Mouse (Mus musculus) cortical plate, adult 2 months (tissue): ENCODE results near the gene Pik3cb. TPM values are rescaled to one million over a fixed set of nuclear protein-coding genes. Genes with fewer than 3 reads are reported as not detected.
A peak's percentile ranks its signal among the peaks of the same experiment; 100 is the strongest.

ENCODE experiments used
- H3K27ac ChIP-seq: fragments of 200-500 bp; 2 replicates; pipeline ENCODE4 v1.5.1; 2012; ENCODE audit warnings: low read length, control low read depth, inconsistent platforms; ENCODE audit not compliant: insufficient read depth
- H3K4me1 ChIP-seq: fragments of 200-500 bp; 2 replicates; pipeline ENCODE4 v1.6.1; 2011; ENCODE audit warnings: low read length; ENCODE audit not compliant: control insufficient read depth, insufficient read depth
- H3K4me3 ChIP-seq: fragments of 200-500 bp; 2 replicates; pipeline ENCODE4 v1.5.1; 2011; ENCODE audit warnings: mild to moderate bottlenecking, low read length, control low read depth; ENCODE audit not compliant: insufficient read depth
- CTCF ChIP-seq: fragments of 200-500 bp; IDR thresholded peaks from 2 replicates; pipeline ENCODE4 v1.5.1; 2011; ENCODE audit warnings: mild to moderate bottlenecking, control low read depth, low read length; ENCODE audit not compliant: insufficient read depth; ENCODE audit errors: extremely low read depth
- POLR2A ChIP-seq: fragments of 200-500 bp; IDR thresholded peaks from 2 replicates; pipeline ENCODE4 v1.6.1; 2011; ENCODE audit warnings: mild to moderate bottlenecking, low read length, control low read depth; ENCODE audit not compliant: insufficient read depth; ENCODE audit errors: extremely low read depth
- polyA plus RNA-seq: library from polyadenylated mRNA; depleted of rRNA; stranded (reverse); fragments of >200 nt; gene quantifications from 2 replicates; pipeline ENCODE4 v1.2.3, GENCODE M21; 2012; rRNA removed

Pik3cb gene
- polyA plus RNA-seq: 12.6 and 13.0 TPM in 2 replicates

GRCm38 (mm10) chr9:99140063-99140882 lies at the start of gene Pik3cb:
Pik3cb (minus strand) TSS chr9:99140621.
- TF ChIP-seq CTCF (no peak), POLR2A (peak; percentile 82)
- Histone ChIP-seq H3K4me1 (peaks cover 2% of the 10 kb centered on the region), H3K27ac (peak within 1 kb of the TSS; percentile 81), H3K4me3 (peak within 1 kb of the TSS; percentile 56)

- Histone ChIP-seq H3K4me3 (no peak overlapping the region), H3K4me1 (no peaks in the 10 kb centered on the region), H3K27ac (no peak overlapping the region)
- TF ChIP-seq CTCF (no peak), POLR2A (no peak)
These were observed 42.7 kb upstream of the Pik3cb start for GRCm38 (mm10) chr9:99183043-99183670.

DNA sequence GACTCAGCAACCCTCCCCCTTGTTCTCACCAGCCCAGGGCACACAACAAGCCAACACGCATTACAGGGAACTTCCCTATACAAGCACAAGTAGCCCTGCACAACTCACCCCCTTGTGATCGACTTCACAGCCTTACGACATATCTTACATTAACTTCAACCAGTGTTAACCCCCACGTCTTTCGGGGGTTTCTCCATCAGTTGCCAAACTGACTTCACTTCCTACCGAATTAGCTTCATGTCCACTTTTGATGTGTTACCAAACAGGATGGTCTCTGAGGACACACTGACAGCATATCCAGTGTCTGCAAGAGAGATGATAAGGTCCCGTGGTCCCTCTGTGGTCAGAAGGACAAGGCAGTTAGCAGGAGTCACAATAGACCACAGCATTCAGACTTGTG lies 41.7 kb upstream of the Pik3cb start:
- Histone ChIP-seq H3K27ac (no peak overlapping the region), H3K4me1 (no peaks in the 10 kb centered on the region), H3K4me3 (no peak overlapping the region)
- TF ChIP-seq CTCF: no peak
- TF ChIP-seq POLR2A: no peak

GRCm38 (mm10) chr9:99180272-99180671 lies 39.9 kb upstream of the Pik3cb start:
- no peak overlapping the region for H3K4me3 ChIP-seq
- H3K27ac ChIP-seq: no peak overlapping the region
- H3K4me1 ChIP-seq: no peaks in the 10 kb centered on the region
- TF ChIP-seq CTCF: no peak
- TF ChIP-seq POLR2A: no peak

GRCm38 (mm10) chr9:99178736-99179135 lies 38.3 kb upstream of the Pik3cb start:
- H3K4me1 ChIP-seq: no peaks in the 10 kb centered on the region
- no peak overlapping the region for H3K4me3 ChIP-seq
- no peak overlapping the region for H3K27ac ChIP-seq
- no peak for TF ChIP-seq POLR2A
- TF ChIP-seq CTCF: no peak

GRCm38 (mm10) chr9:99175774-99176173 lies 35.4 kb upstream of the Pik3cb start:
- Histone ChIP-seq H3K4me1 (no peaks in the 10 kb centered on the region), H3K27ac (no peak overlapping the region), H3K4me3 (no peak overlapping the region)
- TF ChIP-seq POLR2A (no peak), CTCF (no peak)

GRCm38 (mm10) chr9:99172811-99173210 lies 32.4 kb upstream of the Pik3cb start:
- TF ChIP-seq POLR2A: no peak
- no peak for TF ChIP-seq CTCF
- no peak overlapping the region for H3K4me3 ChIP-seq
- H3K4me1 ChIP-seq: no peaks in the 10 kb centered on the region
- no peak overlapping the region for H3K27ac ChIP-seq

DNA sequence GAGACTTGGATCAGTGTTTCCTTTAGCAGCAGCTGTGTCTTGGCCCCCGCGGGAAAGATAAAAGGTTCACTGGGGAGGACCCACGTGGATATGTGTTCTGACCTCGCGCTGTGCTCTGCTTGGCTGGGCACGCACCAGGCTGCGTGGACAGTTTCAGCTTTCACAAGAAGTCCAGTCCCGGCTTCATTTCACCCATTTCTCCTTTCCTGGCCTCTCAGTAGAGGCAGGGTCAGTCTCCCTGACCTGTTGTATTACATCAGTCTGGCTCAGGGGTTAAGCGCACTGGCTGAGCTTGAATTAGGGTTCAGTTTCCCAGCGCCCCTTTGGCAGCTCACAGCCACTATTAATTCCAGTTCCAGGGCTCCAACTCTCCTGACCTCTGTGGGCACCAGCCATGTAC lies 30.8 kb upstream of the Pik3cb start:
- TF ChIP-seq CTCF (no peak), POLR2A (no peak)
- no peak overlapping the region for H3K27ac ChIP-seq
- H3K4me3 ChIP-seq: no peak overlapping the region
- no peaks in the 10 kb centered on the region for H3K4me1 ChIP-seq

DNA sequence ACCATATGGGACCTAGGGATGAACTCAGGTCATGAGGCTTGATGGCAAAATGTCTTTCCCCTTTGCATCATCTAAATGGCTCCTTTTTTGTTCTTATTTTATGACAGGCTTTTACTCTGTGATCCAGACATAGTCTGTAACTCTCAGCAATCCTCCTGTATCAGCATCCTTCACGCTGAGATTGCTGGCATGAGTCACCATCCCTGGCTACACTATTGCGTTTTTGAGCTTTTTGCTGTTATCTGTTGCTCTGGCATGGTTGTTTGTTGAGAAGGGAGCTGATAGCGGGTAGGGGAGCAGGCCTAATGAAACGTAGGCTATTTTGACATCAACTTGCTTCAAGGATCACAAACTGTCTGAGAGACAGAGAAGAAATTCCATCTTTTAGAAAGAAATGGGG lies 28.6 kb upstream of the Pik3cb start:
- Histone ChIP-seq H3K4me1 (no peaks in the 10 kb centered on the region), H3K27ac (no peak overlapping the region), H3K4me3 (no peak overlapping the region)
- no peak for TF ChIP-seq POLR2A
- TF ChIP-seq CTCF: no peak

DNA sequence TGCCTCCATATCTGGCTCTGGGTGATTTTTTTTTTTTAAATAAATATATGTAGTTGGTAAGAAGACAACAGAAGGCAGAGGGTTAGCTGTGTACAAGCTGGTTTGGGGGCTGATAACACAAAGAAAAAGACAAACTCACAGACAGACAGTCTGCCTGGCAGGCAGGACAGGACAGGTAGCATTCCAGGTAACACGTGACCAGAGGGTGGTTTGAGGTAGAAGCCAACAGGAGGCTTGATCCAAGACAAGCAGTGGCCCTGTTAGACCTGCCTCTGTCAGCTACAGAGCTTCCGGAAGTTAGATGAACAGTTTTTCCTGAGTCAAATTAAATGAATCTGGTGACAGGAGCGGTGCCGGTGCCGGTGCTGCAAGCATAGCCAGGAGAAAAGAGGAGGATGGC lies 26.5 kb upstream of the Pik3cb start:
- no peak overlapping the region for H3K4me3 ChIP-seq
- H3K4me1 ChIP-seq: no peaks in the 10 kb centered on the region
- TF ChIP-seq CTCF: no peak
- no peak for TF ChIP-seq POLR2A
- H3K27ac ChIP-seq: no peak overlapping the region
